Mouse (Mus musculus) spleen, postnatal 10 days (tissue): Measurements from ENCODE around the gene Cd200r3.

Source experiments
- DNase-seq, 2 experiments: peaks; one replicate each; pipeline ENCODE4 v3.0.0; 2021 to 2022; ENCODE audit warnings: low spot score in 2 of 2

Gene Cd200r3

GRCm38 (mm10) chr16:44988667-44989357 is 45.3 kb downstream of the Cd200r3 start:
- DNase-seq: no peak

- no peak for DNase-seq
Measured at GRCm38 (mm10) chr16:44993319-44994019, 50.0 kb downstream of the Cd200r3 start.

- DNase-seq: no peak
Measured at GRCm38 (mm10) chr16:44994206-44994953, 50.9 kb downstream of the Cd200r3 start.

GRCm38 (mm10) chr16:44995111-44995510 is 51.6 kb downstream of the Cd200r3 start:
- no peak for DNase-seq

GRCm38 (mm10) chr16:44996701-44997100 is 53.2 kb downstream of the Cd200r3 start:
- no peak for DNase-seq

- no peak for DNase-seq
Measured at GRCm38 (mm10) chr16:44999537-44999936, 56.1 kb downstream of the Cd200r3 start.

GRCm38 (mm10) chr16:45004443-45004842 is 61.0 kb downstream of the Cd200r3 start:
- DNase-seq: no peak

- no peak for DNase-seq
Measured at GRCm38 (mm10) chr16:45005280-45005679, 61.8 kb downstream of the Cd200r3 start.

GRCm38 (mm10) chr16:45006971-45007370 is 63.5 kb downstream of the Cd200r3 start:
- no peak for DNase-seq

GRCm38 (mm10) chr16:45007807-45008206 is 64.3 kb downstream of the Cd200r3 start:
- DNase-seq: no peak

- DNase-seq: no peak
Measured at GRCm38 (mm10) chr16:45009634-45010033, 66.2 kb downstream of the Cd200r3 start.

GRCm38 (mm10) chr16:45015591-45015990 is 72.1 kb downstream of the Cd200r3 start:
- no peak for DNase-seq

- no peak for DNase-seq
Measured at GRCm38 (mm10) chr16:45016488-45016887, 73.0 kb downstream of the Cd200r3 start.

- no peak for DNase-seq
Measured at GRCm38 (mm10) chr16:45018868-45019267, 75.4 kb downstream of the Cd200r3 start.

GRCm38 (mm10) chr16:45020055-45020454 is 76.6 kb downstream of the Cd200r3 start:
- DNase-seq: no peak

- no peak for DNase-seq
Measured at GRCm38 (mm10) chr16:45020669-45021309, 77.3 kb downstream of the Cd200r3 start.

- DNase-seq: no peak
Measured at GRCm38 (mm10) chr16:45021443-45021842, 78.0 kb downstream of the Cd200r3 start.

- peak; percentile 50 to 78 for DNase-seq
Measured at GRCm38 (mm10) chr16:45023904-45024303, 80.4 kb downstream of the Cd200r3 start.

GRCm38 (mm10) chr16:45025321-45025720 is 81.8 kb downstream of the Cd200r3 start:
- DNase-seq: peak in 1 of 2 experiments; percentile 31

GRCm38 (mm10) chr16:45029080-45029479 is 85.6 kb downstream of the Cd200r3 start:
- DNase-seq: no peak

- DNase-seq: no peak
Measured at GRCm38 (mm10) chr16:45029493-45029892, 86.0 kb downstream of the Cd200r3 start.

GRCm38 (mm10) chr16:45030127-45030526 is 86.6 kb downstream of the Cd200r3 start:
- DNase-seq: no peak
